Mouse (Mus musculus) kidney, adult 2 months (tissue): ENCODE data around the gene Mast4. TPM values are rescaled to one million over a fixed set of nuclear protein-coding genes. Genes with fewer than 3 reads are reported as not detected.

Source experiments
- DNase-seq: peaks from one replicate; pipeline ENCODE4 v3.0.0; 2021
- H3K27ac ChIP-seq: fragments of 200-500 bp; 2 replicates; pipeline ENCODE4 v1.5.1; 2012; ENCODE audit warnings: low read depth, low read length, control low read depth, inconsistent platforms; ENCODE audit not compliant: insufficient read depth
- H3K27me3 ChIP-seq: fragments of 200-500 bp; replicated peaks from 2 replicates; pipeline ENCODE4 v1.6.1; 2012; ENCODE audit warnings: mild to moderate bottlenecking, moderate library complexity, low read length, inconsistent platforms; ENCODE audit not compliant: control insufficient read depth, insufficient read depth
- H3K36me3 ChIP-seq: fragments of 200-500 bp; 2 replicates; pipeline ENCODE4 v1.6.1; 2012; ENCODE audit warnings: mild to moderate bottlenecking, moderate library complexity, low read length, inconsistent platforms; ENCODE audit not compliant: control insufficient read depth, insufficient read depth
- H3K4me1 ChIP-seq: fragments of 200-500 bp; 2 replicates; pipeline ENCODE4 v1.6.1; 2011; ENCODE audit warnings: low read length; ENCODE audit not compliant: control insufficient read depth, insufficient read depth
- H3K4me3 ChIP-seq: fragments of 200-500 bp; 2 replicates; pipeline ENCODE4 v1.5.1; 2011; ENCODE audit warnings: mild to moderate bottlenecking, low read depth, low read length, control low read depth; ENCODE audit not compliant: insufficient read depth
- CTCF ChIP-seq: fragments of 200-500 bp; conservative IDR thresholded peaks from 2 replicates; pipeline ENCODE4 v1.5.1; 2011; ENCODE audit warnings: low read depth, mild to moderate bottlenecking, control low read depth, low read length, moderate library complexity, mixed read lengths; ENCODE audit not compliant: insufficient read depth, insufficient read length
- POLR2A ChIP-seq: fragments of 200-500 bp; IDR thresholded peaks from one replicate; pipeline ENCODE4 v1.6.1; 2011; ENCODE audit warnings: low read depth, low read length, control low read depth
- WGBS: fragments of 180-500 bp; shearing (Covaris S2); methylation state at CpG from one replicate; pipeline ENCODE4 v1.1.7; 2018; 5-methylcytosine and 5-hydroxymethylcytosine counted together
- polyA plus RNA-seq: library from polyadenylated mRNA; depleted of rRNA; stranded (reverse); fragments of >200 nt; gene quantifications from 2 replicates; pipeline ENCODE4 v1.2.3, GENCODE M21; 2012

Mast4 gene
- polyA plus RNA-seq, 1 experiment = 6.5 TPM

GRCm38 (mm10) chr13:102865971-102866724, 468.1 kb downstream of the Mast4 start:
- TF ChIP-seq CTCF (no peak), POLR2A (no peak)
- Histone ChIP-seq H3K4me1 (0 out of 2 replicates have a peak, but pooled peaks cover 3% of the 10 kb centered on the region), H3K27me3 (no peaks in the 10 kb centered on the region), H3K4me3 (no peak overlapping the region), H3K27ac (no peak overlapping the region), H3K36me3 (no peaks in the 10 kb centered on the region)
- WGBS = 57% methylated on average over 11 of the region's 11 CpGs
- peak; percentile 20 for DNase-seq

- no peak overlapping the region for H3K4me3 ChIP-seq
- 0 out of 2 replicates have a peak, but pooled peaks cover 6% of the 10 kb centered on the region for H3K4me1 ChIP-seq
- no peak overlapping the region for H3K27ac ChIP-seq
- TF ChIP-seq CTCF (no peak), POLR2A (no peak)
- DNase-seq = no peak
- no peaks in the 10 kb centered on the region for H3K36me3 ChIP-seq
- H3K27me3 ChIP-seq = no peaks in the 10 kb centered on the region
- WGBS = 64% methylated on average over 3 of the region's 3 CpGs
Measured at GRCm38 (mm10) chr13:102865494-102865893, 468.8 kb downstream of the Mast4 start.

- WGBS = 32% methylated on average over 1 of the region's 1 CpGs
Measured at GRCm38 (mm10) chr13:102864840-102865239, 469.5 kb downstream of the Mast4 start.

GRCm38 (mm10) chr13:102864079-102864478, 470.2 kb downstream of the Mast4 start:
- Histone ChIP-seq H3K27me3 (no peaks in the 10 kb centered on the region), H3K4me1 (0 out of 2 replicates have a peak, but pooled peaks cover 6% of the 10 kb centered on the region), H3K4me3 (no peak overlapping the region), H3K27ac (no peak overlapping the region), H3K36me3 (no peaks in the 10 kb centered on the region)
- DNase-seq = no peak
- TF ChIP-seq POLR2A (no peak), CTCF (no peak)
- 68% methylated on average over 2 of the region's 2 CpGs for WGBS

More at GRCm38 (mm10) chr13:102864840-102865239, 469.5 kb downstream of the Mast4 start:
- Histone ChIP-seq H3K4me3 (no peak overlapping the region), H3K4me1 (0 out of 2 replicates have a peak, but pooled peaks cover 6% of the 10 kb centered on the region), H3K36me3 (no peaks in the 10 kb centered on the region), H3K27me3 (no peaks in the 10 kb centered on the region), H3K27ac (no peak overlapping the region)
- no peak for TF ChIP-seq POLR2A
- TF ChIP-seq CTCF = no peak
- no peak for DNase-seq

- 70% methylated on average over 2 of the region's 2 CpGs for WGBS
- DNase-seq = no peak
- Histone ChIP-seq H3K4me1 (0 out of 2 replicates have a peak, but pooled peaks cover 6% of the 10 kb centered on the region), H3K36me3 (no peaks in the 10 kb centered on the region), H3K27me3 (no peaks in the 10 kb centered on the region), H3K4me3 (no peak overlapping the region), H3K27ac (no peak overlapping the region)
- TF ChIP-seq CTCF (no peak), POLR2A (no peak)
Measured at GRCm38 (mm10) chr13:102862981-102863380, 471.3 kb downstream of the Mast4 start.

GRCm38 (mm10) chr13:102862397-102862796, 471.9 kb downstream of the Mast4 start:
- 62% methylated on average over 2 of the region's 2 CpGs for WGBS
- Histone ChIP-seq H3K27me3 (no peaks in the 10 kb centered on the region), H3K27ac (no peak overlapping the region), H3K4me1 (peaks cover 8% of the 10 kb centered on the region; the same call in 1 of the 2 replicates), H3K4me3 (no peak overlapping the region), H3K36me3 (no peaks in the 10 kb centered on the region)
- TF ChIP-seq POLR2A (no peak), CTCF (no peak)
- DNase-seq = no peak

- WGBS = 93% methylated on average over 7 of the region's 7 CpGs
- DNase-seq = no peak
- peaks cover 6% of the 10 kb centered on the region; the same call in 1 of the 2 replicates for H3K4me1 ChIP-seq
- no peak for TF ChIP-seq CTCF
- no peak for TF ChIP-seq POLR2A
- H3K4me3 ChIP-seq = no peak overlapping the region
- no peak overlapping the region for H3K27ac ChIP-seq
- H3K27me3 ChIP-seq = no peaks in the 10 kb centered on the region
- no peaks in the 10 kb centered on the region for H3K36me3 ChIP-seq
Measured at GRCm38 (mm10) chr13:102860733-102861132, 473.6 kb downstream of the Mast4 start.
